Mouse (Mus musculus): ENCODE results near the gene Milr1. TPM values are rescaled to one million over a fixed set of nuclear protein-coding genes. Genes with fewer than 3 reads are reported as not detected.

Milr1 gene
- polyA plus RNA-seq, 1 experiment, result 0.40 TPM

- Histone ChIP-seq H3K9ac (ENCODE audit: low read depth, poor library complexity, severe bottlenecking) (no peak overlapping the region), H3K27ac (ENCODE audit: insufficient read depth, low read length) (no peak overlapping the region), H3K4me1 (ENCODE audit: control insufficient read depth, insufficient read depth, low read length) (no peaks in the 10 kb centered on the region), H3K36me3 (ENCODE audit: control insufficient read depth, insufficient read depth, low read length, poor library complexity, severe bottlenecking) (peaks cover 66% of the 10 kb centered on the region), H3K27me3 (ENCODE audit: control insufficient read depth, insufficient read depth, low read length, poor library complexity, severe bottlenecking) (no peaks in the 10 kb centered on the region), H3K9me3 (replicated peaks; ENCODE audit: control insufficient read depth, insufficient read depth, low read length, poor library complexity, severe bottlenecking) (no peaks in the 10 kb centered on the region), H3K4me3 (ENCODE audit: low read depth, low read length) (no peak overlapping the region)
- no peak for TF ChIP-seq CTCF (IDR thresholded peaks at IDR 0.05; ENCODE audit: low read depth, low read length)
- no peak for TF ChIP-seq EP300 (IDR thresholded peaks at IDR 0.05; ENCODE audit: insufficient read depth, low read depth, low read length)
- no peak for TF ChIP-seq POLR2A (IDR thresholded peaks at IDR 0.05; ENCODE audit: insufficient read depth, low read length)
Measured at GRCm38 (mm10) chr11:106784476-106784875, 33.5 kb downstream of the Milr1 start.

DNA sequence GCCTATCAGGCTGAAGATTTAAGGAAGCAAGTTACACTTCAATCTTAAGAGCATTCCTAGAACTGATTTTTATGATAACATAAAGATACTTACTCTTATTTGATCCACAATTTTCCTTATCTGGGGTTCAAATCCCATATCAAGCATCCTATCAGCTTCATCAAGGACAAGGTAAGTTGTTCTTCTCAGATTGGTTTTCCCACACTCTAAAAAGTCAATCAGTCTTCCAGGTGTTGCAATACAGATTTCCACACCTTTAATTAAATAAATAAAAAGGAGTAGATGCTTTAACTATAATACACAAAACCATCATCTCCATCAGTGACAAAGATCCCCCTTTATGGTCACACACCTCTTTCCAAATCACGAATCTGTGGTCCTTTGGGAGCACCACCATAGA lies 34.0 kb downstream of the Milr1 start:
- Histone ChIP-seq H3K4me1 (ENCODE audit: control insufficient read depth, insufficient read depth, low read length) (no peaks in the 10 kb centered on the region), H3K27ac (ENCODE audit: insufficient read depth, low read length) (no peak overlapping the region), H3K9me3 (replicated peaks; ENCODE audit: control insufficient read depth, insufficient read depth, low read length, poor library complexity, severe bottlenecking) (no peaks in the 10 kb centered on the region), H3K9ac (ENCODE audit: low read depth, poor library complexity, severe bottlenecking) (no peak overlapping the region), H3K4me3 (ENCODE audit: low read depth, low read length) (no peak overlapping the region), H3K27me3 (ENCODE audit: control insufficient read depth, insufficient read depth, low read length, poor library complexity, severe bottlenecking) (no peaks in the 10 kb centered on the region), H3K36me3 (ENCODE audit: control insufficient read depth, insufficient read depth, low read length, poor library complexity, severe bottlenecking) (peaks cover 64% of the 10 kb centered on the region)
- TF ChIP-seq POLR2A (IDR thresholded peaks at IDR 0.05; ENCODE audit: insufficient read depth, low read length) (no peak), CTCF (IDR thresholded peaks at IDR 0.05; ENCODE audit: low read depth, low read length) (no peak)

DNA sequence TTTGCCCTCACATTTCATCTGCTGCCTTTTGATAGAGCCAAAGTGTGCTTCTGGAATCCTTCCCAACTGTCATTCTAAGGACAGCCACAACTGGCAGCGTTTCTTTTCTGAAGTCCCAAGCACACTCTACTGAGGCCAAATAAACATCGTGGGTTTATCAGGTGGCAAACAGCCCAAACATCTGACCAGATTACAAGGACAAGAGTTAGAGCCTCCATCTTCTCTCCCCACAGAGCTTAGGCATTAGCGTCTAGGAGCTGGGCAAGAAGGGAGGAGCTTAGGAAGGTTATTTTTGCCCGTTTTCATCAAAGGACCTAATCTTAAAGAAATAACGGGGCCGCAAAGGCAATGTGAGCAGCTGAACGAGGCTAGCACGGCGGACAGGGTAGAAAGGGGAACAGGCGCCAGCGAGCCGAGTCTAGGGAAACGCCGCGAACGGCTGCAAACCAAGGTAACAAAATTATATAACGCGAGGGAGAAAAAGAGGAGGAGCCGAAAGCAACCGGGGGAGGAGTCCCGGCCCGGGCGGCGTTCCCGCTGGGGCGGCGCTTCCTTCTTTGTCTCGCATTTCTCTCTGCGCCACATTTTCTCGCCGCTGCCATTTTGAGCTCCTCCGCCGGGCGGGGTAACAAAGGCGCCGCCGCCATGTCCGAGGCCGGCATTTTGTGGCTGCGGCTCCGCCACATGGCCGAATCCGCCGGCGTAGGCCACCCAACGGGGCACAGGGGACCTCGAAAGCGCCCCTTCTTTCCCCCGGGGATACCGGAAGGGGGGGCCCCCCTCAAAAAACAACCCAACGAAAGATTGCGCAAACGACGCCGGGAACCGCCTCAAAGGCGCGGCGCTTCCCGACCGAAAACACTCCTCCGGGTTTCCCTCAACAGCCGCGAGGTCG lies 36.4 kb downstream of the Milr1 start:
- no peaks in the 10 kb centered on the region for H3K27me3 ChIP-seq (ENCODE audit: control insufficient read depth, insufficient read depth, low read length, poor library complexity, severe bottlenecking)
- peak overlapping the region; percentile 36 for H3K27ac ChIP-seq (ENCODE audit: insufficient read depth, low read length)

DNA sequence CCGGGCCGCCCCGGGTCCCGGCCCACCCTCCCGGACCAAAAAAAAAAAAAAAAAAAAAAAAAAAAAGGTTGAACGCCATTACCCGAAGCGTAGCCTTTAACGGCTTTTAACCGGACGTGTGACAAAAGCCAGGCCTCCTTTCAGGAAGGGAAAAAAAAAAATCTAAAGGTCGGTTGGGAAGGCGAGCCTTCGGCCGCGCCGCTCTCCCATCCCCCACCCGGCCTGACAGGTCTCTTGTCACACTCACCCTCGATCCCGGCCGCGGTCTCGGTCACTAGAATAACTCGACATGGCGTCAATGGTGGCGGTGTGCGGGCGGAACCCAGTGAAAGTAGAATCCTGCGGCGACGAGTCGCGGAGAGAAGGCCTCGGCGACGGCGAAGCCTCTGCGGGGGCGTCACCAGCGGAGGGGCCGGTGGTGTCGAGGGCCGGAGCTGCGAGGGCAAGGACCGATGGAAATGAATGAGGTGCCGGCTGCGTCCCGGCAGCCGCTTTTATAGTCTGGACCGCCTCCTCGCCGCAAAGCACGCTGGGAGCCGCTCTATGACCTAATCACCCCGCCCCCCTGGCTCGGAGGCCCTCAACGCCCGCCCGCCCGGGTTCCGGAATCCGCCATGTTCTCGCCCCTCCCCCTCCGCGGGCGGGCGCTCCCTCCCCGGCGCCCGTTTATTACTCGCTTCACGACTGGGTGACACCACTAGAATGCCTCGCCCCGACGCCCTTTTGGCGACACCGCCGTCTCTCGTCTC lies 37.2 kb downstream of the Milr1 start:
- no peaks in the 10 kb centered on the region for H3K9me3 ChIP-seq (replicated peaks; ENCODE audit: control insufficient read depth, insufficient read depth, low read length, poor library complexity, severe bottlenecking)
- peak overlapping the region; percentile 79 for H3K27ac ChIP-seq (ENCODE audit: insufficient read depth, low read length)
- H3K4me3 ChIP-seq (ENCODE audit: low read depth, low read length), result peak overlapping the region; percentile 100
- no peaks in the 10 kb centered on the region for H3K4me1 ChIP-seq (ENCODE audit: control insufficient read depth, insufficient read depth, low read length)
- no peaks in the 10 kb centered on the region for H3K27me3 ChIP-seq (ENCODE audit: control insufficient read depth, insufficient read depth, low read length, poor library complexity, severe bottlenecking)
- TF ChIP-seq EP300 (IDR thresholded peaks at IDR 0.05; ENCODE audit: insufficient read depth, low read depth, low read length) (no peak), POLR2A (IDR thresholded peaks at IDR 0.05; ENCODE audit: insufficient read depth, low read length) (peak; percentile 96)
- peaks cover 45% of the 10 kb centered on the region for H3K36me3 ChIP-seq (ENCODE audit: control insufficient read depth, insufficient read depth, low read length, poor library complexity, severe bottlenecking)
- peak overlapping the region; percentile 99 for H3K9ac ChIP-seq (ENCODE audit: low read depth, poor library complexity, severe bottlenecking)

More for the DNA sequence above, 36.4 kb downstream of the Milr1 start:
- Histone ChIP-seq H3K4me1 (ENCODE audit: control insufficient read depth, insufficient read depth, low read length) (no peaks in the 10 kb centered on the region), H3K36me3 (ENCODE audit: control insufficient read depth, insufficient read depth, low read length, poor library complexity, severe bottlenecking) (peaks cover 51% of the 10 kb centered on the region), H3K9ac (ENCODE audit: low read depth, poor library complexity, severe bottlenecking) (peak overlapping the region; percentile 99), H3K9me3 (replicated peaks; ENCODE audit: control insufficient read depth, insufficient read depth, low read length, poor library complexity, severe bottlenecking) (no peaks in the 10 kb centered on the region), H3K4me3 (ENCODE audit: low read depth, low read length) (peak overlapping the region; percentile 100)
- TF ChIP-seq POLR2A (IDR thresholded peaks at IDR 0.05; ENCODE audit: insufficient read depth, low read length), result no peak
- no peak for TF ChIP-seq EP300 (IDR thresholded peaks at IDR 0.05; ENCODE audit: insufficient read depth, low read depth, low read length)
- no peak for TF ChIP-seq CTCF (IDR thresholded peaks at IDR 0.05; ENCODE audit: low read depth, low read length)

- Histone ChIP-seq H3K27me3 (ENCODE audit: control insufficient read depth, insufficient read depth, low read length, poor library complexity, severe bottlenecking) (no peaks in the 10 kb centered on the region), H3K4me1 (ENCODE audit: control insufficient read depth, insufficient read depth, low read length) (no peaks in the 10 kb centered on the region), H3K36me3 (ENCODE audit: control insufficient read depth, insufficient read depth, low read length, poor library complexity, severe bottlenecking) (peaks cover 41% of the 10 kb centered on the region), H3K9me3 (replicated peaks; ENCODE audit: control insufficient read depth, insufficient read depth, low read length, poor library complexity, severe bottlenecking) (no peaks in the 10 kb centered on the region), H3K9ac (ENCODE audit: low read depth, poor library complexity, severe bottlenecking) (peak within 1 kb of the TSS; percentile 99), H3K4me3 (ENCODE audit: low read depth, low read length) (peak within 1 kb of the TSS; percentile 100), H3K27ac (ENCODE audit: insufficient read depth, low read length) (peak within 1 kb of the TSS; percentile 79)
- TF ChIP-seq POLR2A (IDR thresholded peaks at IDR 0.05; ENCODE audit: insufficient read depth, low read length), result peak; percentile 60
- peak; percentile 49; the same call in 1 of the 2 replicates for TF ChIP-seq EP300 (IDR thresholded peaks at IDR 0.05; ENCODE audit: insufficient read depth, low read depth, low read length)
- no peak for TF ChIP-seq CTCF (IDR thresholded peaks at IDR 0.05; ENCODE audit: low read depth, low read length)
Measured at GRCm38 (mm10) chr11:106788775-106789459, 37.9 kb downstream of the Milr1 start, which contains the start of the genes Ddx5 and Cep95. Gene Ddx5, minus strand, starts transcription at chr11:106789185. Gene Cep95, plus strand, starts transcription at chr11:106789252.
